Comparison of ENCODE assay signal across 9 mouse cellular contexts in genomic region chr17:73108888-73109259, GRCm38 (mm10). TPM values are rescaled to one million over a fixed set of nuclear protein-coding genes. Genes with fewer than 3 reads are reported as not detected.
DNase-seq lines count a peak whose midpoint lies in the region; ATAC-seq and TF ChIP-seq lines count a peak whose summit lies in the region.
"Had no signal": no experiment of that assay in that cellular context is flagged by ENCODE, and none has a peak within 500 bp of the region (broad histone marks: within the 10 kb centered on the region; RNA-seq: fewer than 3 reads in every experiment).

No protein-coding gene starts in this region.

- peak overlapping the region; percentile 92 for H3K4me3 ChIP-seq in heart, embryonic 12.5 days
- peak overlapping the region; percentile 83 to 91 for H3K4me3 ChIP-seq in MEL (ENCODE audit: control insufficient read depth in 1 of 2, insufficient read depth in 1 of 2, low read depth in 2 of 2, low read length in 2 of 2)
- peak overlapping the region; percentile 88 for H3K4me3 ChIP-seq in hindbrain, embryonic 13.5 days
- no peak overlapping the region for H3K4me3 ChIP-seq in midbrain, embryonic 11.5 days (ENCODE audit: low read depth, low read length)

- DNase-seq in heart, postnatal 14 days, result no peak
- no peak for DNase-seq in MEL (ENCODE audit: low read depth, low spot score)
- DNase-seq in midbrain, embryonic 11.5 days (ENCODE audit: low spot score, missing footprints), result no peak
- no peak for DNase-seq in T-cell, adult 2 months (ENCODE audit: low spot score)
- no peak for DNase-seq in left cerebral cortex, adult 18-20 months (ENCODE audit: low spot score in 2 of 2)
- DNase-seq in ovary, adult 18-20 months (ENCODE audit: low spot score), result no peak
- DNase-seq: cerebellum, postnatal 25 days had no signal

- TF ChIP-seq EP300 in MEL (IDR thresholded peaks at IDR 0.05; ENCODE audit: low read depth in 1 of 2, low read length in 2 of 2), result no peak

- TF ChIP-seq CTCF in MEL (IDR thresholded peaks at IDR 0.05 in 2 of 3, conservative IDR thresholded peaks at IDR 0.05 in 1 of 3; ENCODE audit: control insufficient read depth in 1 of 3, insufficient read depth in 1 of 3, low read depth in 2 of 3, low read length in 3 of 3, poor library complexity in 1 of 3, severe bottlenecking in 1 of 3), result no peak

- TF ChIP-seq RAD21 in MEL (IDR thresholded peaks at IDR 0.05; ENCODE audit: low read depth, low read length), result no peak

- ATAC-seq in heart, embryonic 12.5 days (ENCODE audit: insufficient number of reproducible peaks, low FRiP score), result no peak
- no peak for ATAC-seq in hindbrain, embryonic 13.5 days (ENCODE audit: low FRiP score)
- ATAC-seq in midbrain, embryonic 11.5 days (ENCODE audit: low FRiP score), result no peak

- WGBS in heart, embryonic 12.5 days, result 74% methylated on average over 7 of the region's 7 CpGs
- 84% methylated on average over 7 of the region's 7 CpGs for WGBS in hindbrain, embryonic 13.5 days
- 86% methylated on average over 7 of the region's 7 CpGs for WGBS in midbrain, embryonic 11.5 days

- TF ChIP-seq POLR2A in MEL (IDR thresholded peaks at IDR 0.05; ENCODE audit: control insufficient read depth in 1 of 2, insufficient read depth in 1 of 2, low read depth in 1 of 2, low read length in 2 of 2, poor library complexity in 1 of 2), result no peak

- peaks cover 12% of the 10 kb centered on the region for H3K79me2 ChIP-seq in MEL (ENCODE audit: control insufficient read depth, insufficient read depth, low read length, poor library complexity)

- H3K9ac ChIP-seq in heart, embryonic 12.5 days, result peak overlapping the region; percentile 98; the same call in 1 of the 2 replicates
- H3K9ac ChIP-seq in MEL (ENCODE audit: control insufficient read depth, low read depth, low read length, poor library complexity, severe bottlenecking), result no peak overlapping the region
- H3K9ac ChIP-seq in hindbrain, embryonic 13.5 days, result peak overlapping the region; percentile 94; the same call in 1 of the 2 replicates
- no peak overlapping the region for H3K9ac ChIP-seq in midbrain, embryonic 11.5 days (ENCODE audit: low read length)

- no peak overlapping the region for H3K27ac ChIP-seq in heart, embryonic 12.5 days (ENCODE audit: poor library complexity, severe bottlenecking)
- no peak overlapping the region for H3K27ac ChIP-seq in MEL (ENCODE audit: control insufficient read depth, low read depth, low read length)
- H3K27ac ChIP-seq in hindbrain, embryonic 13.5 days, result no peak overlapping the region
- H3K27ac ChIP-seq in midbrain, embryonic 11.5 days (ENCODE audit: low read depth, low read length), result no peak overlapping the region

- H3K4me2 ChIP-seq in heart, embryonic 12.5 days, result peak overlapping the region; percentile 99
- peak overlapping the region; percentile 83 for H3K4me2 ChIP-seq in hindbrain, embryonic 13.5 days
- H3K4me2 ChIP-seq in midbrain, embryonic 11.5 days, result peak overlapping the region; percentile 92

- intact Hi-C loops in heart, postnatal 14 days (cut with DNase I), result loop anchor here (5.0 kb wide), 1 partner anchor 192 kb away; the partner anchor contains the start of gene Lbh

- H3K27me3 ChIP-seq in heart, embryonic 12.5 days (replicated peaks), result no peaks in the 10 kb centered on the region
- peaks cover 0 to 4% of the 10 kb centered on the region in 2 experiments; a peak in 2 of 4 replicates for H3K27me3 ChIP-seq in MEL (ENCODE audit: control insufficient read depth in 1 of 2, insufficient read depth in 2 of 2, low read length in 2 of 2)
- no peaks in the 10 kb centered on the region for H3K27me3 ChIP-seq in hindbrain, embryonic 13.5 days
- H3K27me3 ChIP-seq in midbrain, embryonic 11.5 days (ENCODE audit: control insufficient read depth, insufficient read depth, low read length), result no peaks in the 10 kb centered on the region

- peaks cover 2% of the 10 kb centered on the region; the same call in 1 of the 2 replicates for H3K36me3 ChIP-seq in heart, embryonic 12.5 days
- H3K36me3 ChIP-seq in MEL (ENCODE audit: control insufficient read depth in 1 of 2, insufficient read depth in 2 of 2, low read length in 2 of 2), result peaks cover 0 to 7% of the 10 kb centered on the region in 2 experiments; a peak in 2 of 4 replicates
- no peaks in the 10 kb centered on the region for H3K36me3 ChIP-seq in hindbrain, embryonic 13.5 days
- no peaks in the 10 kb centered on the region for H3K36me3 ChIP-seq in midbrain, embryonic 11.5 days (ENCODE audit: control insufficient read depth, insufficient read depth, low read length)

- no peaks in the 10 kb centered on the region for H3K9me3 ChIP-seq in heart, embryonic 12.5 days (replicated peaks)
- no peaks in the 10 kb centered on the region for H3K9me3 ChIP-seq in MEL (replicated peaks; ENCODE audit: insufficient read depth, low read length)
- no peaks in the 10 kb centered on the region for H3K9me3 ChIP-seq in hindbrain, embryonic 13.5 days
- H3K9me3 ChIP-seq in midbrain, embryonic 11.5 days (ENCODE audit: control insufficient read depth, low read length), result no peaks in the 10 kb centered on the region

- peaks cover 24% of the 10 kb centered on the region for H3K4me1 ChIP-seq in heart, embryonic 12.5 days (replicated peaks)
- peaks cover 0 to 5% of the 10 kb centered on the region in 2 experiments; a peak in 1 of 4 replicates for H3K4me1 ChIP-seq in MEL (ENCODE audit: control insufficient read depth in 1 of 2, insufficient read depth in 2 of 2, low read length in 2 of 2)
- H3K4me1 ChIP-seq in hindbrain, embryonic 13.5 days (replicated peaks), result peaks cover 20% of the 10 kb centered on the region
- peaks cover 3% of the 10 kb centered on the region; the same call in 1 of the 2 replicates for H3K4me1 ChIP-seq in midbrain, embryonic 11.5 days (ENCODE audit: control insufficient read depth, insufficient read depth, low read length)

TF ChIP-seq in MEL, 35 proteins besides CTCF, POLR2A, EP300 and RAD21:
- no peak for TF ChIP-seq UBTF (IDR thresholded peaks at IDR 0.05; ENCODE audit: borderline replicate concordance, insufficient read depth, low read depth, low read length)
- no peak for TF ChIP-seq TBP (IDR thresholded peaks at IDR 0.05; ENCODE audit: low read depth, low read length)
- no peak for TF ChIP-seq SMC3 (IDR thresholded peaks at IDR 0.05; ENCODE audit: low read depth, low read length)
- TF ChIP-seq CHD1 (IDR thresholded peaks at IDR 0.05; ENCODE audit: low read depth, low read length), result no peak
- TF ChIP-seq TAL1 (IDR thresholded peaks at IDR 0.05; ENCODE audit: low read length), result no peak
- TF ChIP-seq SIN3A (IDR thresholded peaks at IDR 0.05; ENCODE audit: low read length), result no peak
- no peak for TF ChIP-seq NRF1 (IDR thresholded peaks at IDR 0.05; ENCODE audit: insufficient read depth, low read depth, low read length, poor library complexity, severe bottlenecking)
- TF ChIP-seq MAFK (IDR thresholded peaks at IDR 0.05; ENCODE audit: borderline replicate concordance, low read depth, low read length), result no peak
- TF ChIP-seq ELF1 (IDR thresholded peaks at IDR 0.05; ENCODE audit: low read depth, low read length), result no peak
- TF ChIP-seq GABPA (IDR thresholded peaks at IDR 0.05; ENCODE audit: low read depth, low read length), result no peak
- TF ChIP-seq HCFC1 (IDR thresholded peaks at IDR 0.05; ENCODE audit: low read depth, low read length), result no peak
- TF ChIP-seq MYC (IDR thresholded peaks at IDR 0.05; ENCODE audit: low read depth, low read length), result no peak
- TF ChIP-seq ZNF384 (IDR thresholded peaks at IDR 0.05; ENCODE audit: low read depth, low read length), result no peak
- TF ChIP-seq KAT2A (conservative IDR thresholded peaks at IDR 0.05; ENCODE audit: low read depth, low read length), result no peak
- no peak for TF ChIP-seq BHLHE40 (IDR thresholded peaks at IDR 0.05; ENCODE audit: borderline replicate concordance, low read depth, low read length)
- TF ChIP-seq MAX (IDR thresholded peaks at IDR 0.05; ENCODE audit: low read length), result no peak
- no peak for TF ChIP-seq RCOR1 (IDR thresholded peaks at IDR 0.05; ENCODE audit: low read depth, low read length)
- TF ChIP-seq MYB (IDR thresholded peaks at IDR 0.05; ENCODE audit: low read depth, low read length), result no peak
- no peak for TF ChIP-seq CHD2 (IDR thresholded peaks at IDR 0.05; ENCODE audit: low read length)

RNA-seq across cellular contexts. Expression of gene Lclat1, which starts 1.1 kb away (rescaled TPM):
- polyA plus RNA-seq in heart, embryonic 12.5 days (2016; fragmentation: Nextera tagmentation; extraction: Ambion mirVana), result 47.0 and 51.3 TPM in 2 replicates
- 100 to 1,000 TPM; 103 to 126 TPM for total RNA-seq in heart, postnatal 14 days (2021)
- 9.4 and 9.6 TPM in 2 replicates for total RNA-seq in MEL (2012; rRNA removed)
- 10 to 100 TPM in 1 of 2 experiments, not detected in 1; 10.5 TPM for polyA plus RNA-seq in MEL (2012; ENCODE audit: insufficient read depth in 1 of 2, insufficient read length in 2 of 2, low read depth in 1 of 2, low replicate concordance in 2 of 2, missing spikeins in 1 of 2)
- polyA plus RNA-seq in hindbrain, embryonic 13.5 days (2015; fragmentation: Nextera tagmentation; extraction: Ambion mirVana), result 9.1 and 9.2 TPM in 2 replicates
- polyA plus RNA-seq in midbrain, embryonic 11.5 days (2014; fragmentation: Nextera tagmentation; extraction: Ambion mirVana), result 14.1 and 14.3 TPM in 2 replicates
- total RNA-seq in left cerebral cortex, adult 18-20 months (2021), result 10 to 100 TPM; 32.8 to 38.8 TPM

Comparison
In these comparisons a context has a peak if more than half of its experiments do, and no peak if none do; other contexts are left out.
1. H3K9ac ChIP-seq: peak in heart, embryonic 12.5 days (single experiment) and hindbrain, embryonic 13.5 days (single experiment); none in MEL (single experiment) and midbrain, embryonic 11.5 days (single experiment).
2. Peak in every context shown above with its lines, with median percentiles within 50 percentile points of each other: H3K4me2 ChIP-seq.